Mouse (Mus musculus): ENCODE measurements at regions not wholly inside any gene's neighbourhood (a gene's known extent, or its start where the extent isn't known, plus 50 kb on each side); places are given as distances from the start of the nearest gene placed in this dataset.

- no peak for TF ChIP-seq ZC3H11A (IDR thresholded peaks at IDR 0.05; ENCODE audit: borderline replicate concordance, low read depth, low read length)
- no peak for TF ChIP-seq HCFC1 (IDR thresholded peaks at IDR 0.05; ENCODE audit: borderline replicate concordance, insufficient read depth, low read length)
- TF ChIP-seq MAFK (IDR thresholded peaks at IDR 0.05; ENCODE audit: insufficient read depth, low read depth, low read length): no peak
- no peak for TF ChIP-seq ZNF384 (IDR thresholded peaks at IDR 0.05; ENCODE audit: low read depth, low read length)
Measured at GRCm38 (mm10) chr14:14639102-14640015, 62.7 kb upstream of the Slc4a7 start.
